Mouse (Mus musculus) liver, postnatal 0 days (tissue): ENCODE measurements around the gene Gjd3. TPM values are rescaled to one million over a fixed set of nuclear protein-coding genes. Genes with fewer than 3 reads are reported as not detected.
A peak's percentile ranks its signal among the peaks of the same experiment; 100 is the strongest.

Experiments used
- ATAC-seq: fragments of 200-750 bp; cut with Nextera tagmentation; 2 replicates; pipeline ENCODE4 v1.8.0; 2017; ENCODE audit warnings: mild to moderate bottlenecking, moderate library complexity
- DNase-seq: peaks from one replicate; pipeline ENCODE4 v3.0.0-alpha.2; 2016
- H3K27ac ChIP-seq: fragments of 300-500 bp; sonication (generic); 2 replicates; pipeline ENCODE4 v1.5.1; 2014; ENCODE audit warnings: antibody characterized with exemption, moderate library complexity, mild to moderate bottlenecking, low read depth
- H3K27me3 ChIP-seq: fragments of 300-500 bp; sonication (generic); 2 replicates; pipeline ENCODE4 v1.6.1; 2014; ENCODE audit warnings: low read length, control low read depth, mixed read lengths; ENCODE audit not compliant: insufficient read depth
- H3K36me3 ChIP-seq: fragments of 300-500 bp; sonication (generic); replicated peaks from 2 replicates; pipeline ENCODE4 v1.6.1; 2014; ENCODE audit warnings: mild to moderate bottlenecking, control low read depth, low read length, moderate library complexity, mixed read lengths; ENCODE audit not compliant: insufficient read depth
- H3K4me1 ChIP-seq: fragments of 300-500 bp; sonication (generic); 2 replicates; pipeline ENCODE4 v1.6.1; 2014; ENCODE audit warnings: antibody characterized with exemption, mild to moderate bottlenecking, control low read depth; ENCODE audit not compliant: insufficient read depth
- H3K4me2 ChIP-seq: fragments of 300-500 bp; sonication (generic); 2 replicates; pipeline ENCODE4 v1.6.1; 2014; ENCODE audit warnings: low read depth, mild to moderate bottlenecking, low read length, moderate library complexity, mixed read lengths
- H3K4me3 ChIP-seq: fragments of 300-500 bp; sonication (generic); 2 replicates; pipeline ENCODE4 v1.5.1; 2014; ENCODE audit warnings: low read depth, low read length
- H3K9ac ChIP-seq: fragments of 300-500 bp; sonication (generic); replicated peaks from 2 replicates; pipeline ENCODE4 v1.6.1; 2014; ENCODE audit warnings: mild to moderate bottlenecking, moderate library complexity
- H3K9me3 ChIP-seq: fragments of 300-500 bp; sonication (generic); 2 replicates; pipeline ENCODE4 v1.6.1; 2016; ENCODE audit warnings: mild to moderate bottlenecking, control low read depth, low read length, mixed read lengths
- CTCF ChIP-seq: sonication (generic); IDR thresholded peaks from 2 replicates; pipeline ENCODE4 v1.5.1; 2016; ENCODE audit warnings: antibody characterized with exemption, low read depth
- EP300 ChIP-seq: IDR thresholded peaks from 2 replicates; pipeline ENCODE4 v1.6.1; 2016; ENCODE audit warnings: antibody characterized with exemption, low read depth, mild to moderate bottlenecking
- WGBS: fragments of 180-500 bp; shearing (Covaris S2); extraction: QIAGEN DNeasy Blood & Tissue Kit; methylation state at CpG from one replicate; pipeline ENCODE4 v1.1.7; 2014; ENCODE audit not compliant: insufficient replicate concordance; 5-methylcytosine and 5-hydroxymethylcytosine counted together
- polyA plus RNA-seq: library from polyadenylated mRNA; unstranded; fragments of >200 nt; fragmentation: Nextera tagmentation; extraction: Ambion mirVana; gene quantifications from 2 replicates; pipeline ENCODE4 v1.2.1, GENCODE M21; 2015

Gjd3 gene
- polyA plus RNA-seq, 1 experiment from 2014 or later: not detected

GRCm38 (mm10) chr11:98933151-98933550 is 49.7 kb downstream of the Gjd3 start:
- Histone ChIP-seq H3K27ac (no peak overlapping the region), H3K9me3 (no peaks in the 10 kb centered on the region), H3K4me3 (no peak overlapping the region), H3K36me3 (no peaks in the 10 kb centered on the region), H3K9ac (no peak overlapping the region), H3K27me3 (peaks cover 18% of the 10 kb centered on the region), H3K4me1 (peaks cover 40% of the 10 kb centered on the region), H3K4me2 (no peak overlapping the region)
- WGBS: 38% methylated on average over 9 of the region's 9 CpGs
- DNase-seq (peak; percentile 72), ATAC-seq (no peak)
- TF ChIP-seq EP300 (no peak), CTCF (peak; percentile 72)

- no peak overlapping the region for H3K9ac ChIP-seq
- no peak overlapping the region for H3K27ac ChIP-seq
- WGBS: 30% methylated on average over 19 of the region's 19 CpGs
- no peak overlapping the region for H3K4me2 ChIP-seq
- TF ChIP-seq CTCF: no peak
- no peak for TF ChIP-seq EP300
- no peak for ATAC-seq
- H3K27me3 ChIP-seq: peaks cover 25% of the 10 kb centered on the region
- no peak overlapping the region for H3K4me3 ChIP-seq
- DNase-seq: no peak
- H3K9me3 ChIP-seq: no peaks in the 10 kb centered on the region
- peaks cover 45% of the 10 kb centered on the region for H3K4me1 ChIP-seq
- H3K36me3 ChIP-seq: no peaks in the 10 kb centered on the region
Observed at GRCm38 (mm10) chr11:98932293-98933091, 50.3 kb downstream of the Gjd3 start.

Other genes with a start within 250 kb of the Gjd3 start
- gene Thra, start 242.4 kb downstream of the Gjd3 start, polyA plus RNA-seq: 5.1 and 6.1 TPM in 2 replicates
- 2.0 and 4.2 TPM in 2 replicates for gene Nr1d1, start 207.7 kb downstream of the Gjd3 start, polyA plus RNA-seq
- gene Msl1, start 187.5 kb downstream of the Gjd3 start, polyA plus RNA-seq: 5.4 and 6.5 TPM in 2 replicates
- gene Casc3, start 178.1 kb downstream of the Gjd3 start, polyA plus RNA-seq: 6.7 and 7.0 TPM in 2 replicates
- gene Rapgefl1, start 146.2 kb downstream of the Gjd3 start, polyA plus RNA-seq: 0.11 and 0.21 TPM in 2 replicates
- gene Wipf2, start 119.4 kb downstream of the Gjd3 start, polyA plus RNA-seq: 1.2 TPM in 2 replicates
- 19.1 and 22.3 TPM in 2 replicates for gene Cdc6, start 75.2 kb downstream of the Gjd3 start, polyA plus RNA-seq
- 5.4 and 5.6 TPM in 2 replicates for gene Rara, start 55.2 kb downstream of the Gjd3 start, polyA plus RNA-seq
- 74.3 and 90.2 TPM in 2 replicates for gene Top2a, start 41.2 kb upstream of the Gjd3 start, polyA plus RNA-seq
- 665 and 672 TPM in 2 replicates for gene Igfbp4, start 58.2 kb upstream of the Gjd3 start, polyA plus RNA-seq
- 0.25 and 0.31 TPM in 2 replicates for gene Tns4, start 106.3 kb upstream of the Gjd3 start, polyA plus RNA-seq
- 1.5 and 1.6 TPM in 2 replicates for gene Ccr7, start 172.1 kb upstream of the Gjd3 start, polyA plus RNA-seq
- 57.4 and 61.0 TPM in 2 replicates for gene Smarce1, start 248.0 kb upstream of the Gjd3 start, polyA plus RNA-seq